Mouse (Mus musculus) thymus, adult 2 months (tissue): ENCODE measurements around the gene Mmp28.

Experiments used
- CTCF ChIP-seq: fragments of 200-500 bp; IDR thresholded peaks from 2 replicates; pipeline ENCODE4 v1.5.1; 2012; ENCODE audit warnings: mild to moderate bottlenecking, control low read depth, low read length, moderate library complexity, borderline replicate concordance; ENCODE audit not compliant: control insufficient read depth, poor library complexity, insufficient read depth; ENCODE audit errors: extremely low read depth
- POLR2A ChIP-seq: fragments of 200-500 bp; IDR thresholded peaks from 2 replicates; pipeline ENCODE4 v1.6.1; 2012; ENCODE audit warnings: mild to moderate bottlenecking, low read length, control low read depth, moderate library complexity; ENCODE audit not compliant: control insufficient read depth, poor library complexity, insufficient read depth; ENCODE audit errors: extremely low read depth

DNA sequence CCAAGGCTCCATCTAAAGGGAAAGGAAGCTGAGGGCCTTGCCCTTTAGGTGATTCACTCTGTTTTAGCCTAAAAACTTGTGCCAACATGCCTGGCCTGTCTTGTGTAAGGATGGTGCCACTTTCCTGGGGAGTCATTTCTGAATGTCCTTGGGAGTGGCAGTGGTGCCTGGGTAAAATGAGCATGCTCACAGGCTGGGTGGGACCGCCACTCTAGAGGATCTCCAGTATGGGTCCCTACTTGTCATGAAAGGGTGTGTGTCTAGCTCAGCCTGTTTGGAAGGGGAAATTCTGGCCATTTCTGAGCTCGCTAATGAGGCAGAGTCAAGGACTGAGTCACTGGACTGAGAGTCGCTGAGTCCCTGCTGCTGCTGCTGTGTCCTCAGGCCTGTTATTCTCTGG lies 7.3 kb downstream of the Mmp28 start:
- TF ChIP-seq POLR2A (no peak), CTCF (no peak)
